Mouse (Mus musculus): ENCODE measurements at regions not wholly inside any gene's neighbourhood (a gene's known extent, or its start where the extent isn't known, plus 50 kb on each side); places are given as distances from the start of the nearest gene placed in this dataset.

DNA sequence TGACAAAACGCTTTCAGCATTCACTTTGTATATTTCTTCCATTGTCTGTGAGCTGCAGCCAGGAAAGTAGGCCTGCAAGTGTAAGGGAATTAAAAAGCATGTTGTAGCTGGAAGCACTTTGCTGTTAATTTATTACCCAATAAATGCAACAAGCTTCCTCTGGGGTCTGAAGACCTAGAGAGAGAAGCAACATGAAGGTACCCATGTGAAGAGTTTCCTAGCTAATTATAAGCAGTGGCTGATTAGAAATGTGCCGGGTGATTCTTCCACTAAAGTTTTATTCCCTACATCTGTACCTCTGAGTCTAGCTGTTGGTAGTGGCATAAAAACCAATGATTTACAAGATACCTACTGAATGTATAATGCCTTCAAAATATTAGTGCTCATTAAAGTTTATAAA is 1428.2 kb downstream of the Efna5 start:
- no peak overlapping the region for H3K27ac ChIP-seq (ENCODE audit: control insufficient read depth, low read depth, low read length)
- no peaks in the 10 kb centered on the region for H3K4me1 ChIP-seq (ENCODE audit: control insufficient read depth in 1 of 2, insufficient read depth in 2 of 2, low read length in 2 of 2)
- TF ChIP-seq MAX (IDR thresholded peaks at IDR 0.05; ENCODE audit: low read length): no peak
- no peak for TF ChIP-seq MXI1 (IDR thresholded peaks at IDR 0.05; ENCODE audit: low read depth, low read length)
- no peak for TF ChIP-seq EP300 (IDR thresholded peaks at IDR 0.05; ENCODE audit: low read depth in 1 of 2, low read length in 2 of 2)
- no peak for TF ChIP-seq MEF2A (IDR thresholded peaks at IDR 0.05; ENCODE audit: extremely low read depth, insufficient replicate concordance, low read depth, low read length, poor library complexity, severe bottlenecking)
- TF ChIP-seq MYC (IDR thresholded peaks at IDR 0.05; ENCODE audit: low read depth, low read length): no peak
- TF ChIP-seq USF2 (IDR thresholded peaks at IDR 0.05; ENCODE audit: borderline replicate concordance in 1 of 2, insufficient read depth in 1 of 2, low read depth in 1 of 2, low read length in 2 of 2): no peak
- H3K9ac ChIP-seq (ENCODE audit: control insufficient read depth, low read depth, low read length, poor library complexity, severe bottlenecking): no peak overlapping the region
- no peaks in the 10 kb centered on the region for H3K79me2 ChIP-seq (ENCODE audit: control insufficient read depth, insufficient read depth, low read length, poor library complexity)
- H3K4me3 ChIP-seq (ENCODE audit: control insufficient read depth in 1 of 2, insufficient read depth in 1 of 2, low read depth in 2 of 2, low read length in 2 of 2): no peak overlapping the region
- no peaks in the 10 kb centered on the region for H3K27me3 ChIP-seq (ENCODE audit: control insufficient read depth in 1 of 2, insufficient read depth in 2 of 2, low read length in 2 of 2)
- H3K9me3 ChIP-seq (replicated peaks; ENCODE audit: insufficient read depth, low read length): no peaks in the 10 kb centered on the region
- no peak for DNase-seq (ENCODE audit: low read depth, low spot score)
- H3K36me3 ChIP-seq (ENCODE audit: control insufficient read depth in 1 of 2, insufficient read depth in 2 of 2, low read length in 2 of 2): no peaks in the 10 kb centered on the region

GRCm38 (mm10) chr17:61426846-61427245 is 1454.3 kb downstream of the Efna5 start:
- H3K4me1 ChIP-seq (ENCODE audit: control insufficient read depth in 1 of 2, insufficient read depth in 2 of 2, low read length in 2 of 2): no peaks in the 10 kb centered on the region
- H3K4me3 ChIP-seq (ENCODE audit: control insufficient read depth in 1 of 2, insufficient read depth in 1 of 2, low read depth in 2 of 2, low read length in 2 of 2): no peak overlapping the region
- TF ChIP-seq RCOR1 (IDR thresholded peaks at IDR 0.05; ENCODE audit: low read depth, low read length): no peak
- TF ChIP-seq TAL1 (IDR thresholded peaks at IDR 0.05; ENCODE audit: low read length): no peak
- TF ChIP-seq USF2 (IDR thresholded peaks at IDR 0.05; ENCODE audit: borderline replicate concordance in 1 of 2, insufficient read depth in 1 of 2, low read depth in 1 of 2, low read length in 2 of 2): no peak
- TF ChIP-seq EP300 (IDR thresholded peaks at IDR 0.05; ENCODE audit: low read depth in 1 of 2, low read length in 2 of 2): no peak
- TF ChIP-seq SIN3A (IDR thresholded peaks at IDR 0.05; ENCODE audit: low read length): no peak
- no peak for TF ChIP-seq ZNF384 (IDR thresholded peaks at IDR 0.05; ENCODE audit: low read depth, low read length)
- TF ChIP-seq POLR2A (IDR thresholded peaks at IDR 0.05; ENCODE audit: control insufficient read depth in 1 of 2, insufficient read depth in 1 of 2, low read depth in 1 of 2, low read length in 2 of 2, poor library complexity in 1 of 2): no peak
- TF ChIP-seq GATA1 (IDR thresholded peaks at IDR 0.05; ENCODE audit: low read depth, low read length): no peak
- TF ChIP-seq UBTF (IDR thresholded peaks at IDR 0.05; ENCODE audit: borderline replicate concordance, insufficient read depth, low read depth, low read length): no peak
- no peak for TF ChIP-seq ZMIZ1 (IDR thresholded peaks at IDR 0.05; ENCODE audit: low read depth, low read length)
- TF ChIP-seq TCF12 (IDR thresholded peaks at IDR 0.05; ENCODE audit: low read depth, low read length): no peak
- no peaks in the 10 kb centered on the region for H3K79me2 ChIP-seq (ENCODE audit: control insufficient read depth, insufficient read depth, low read length, poor library complexity)
- H3K36me3 ChIP-seq (ENCODE audit: control insufficient read depth in 1 of 2, insufficient read depth in 2 of 2, low read length in 2 of 2): no peaks in the 10 kb centered on the region
- H3K9ac ChIP-seq (ENCODE audit: control insufficient read depth, low read depth, low read length, poor library complexity, severe bottlenecking): no peak overlapping the region
- no peaks in the 10 kb centered on the region for H3K27me3 ChIP-seq (ENCODE audit: control insufficient read depth in 1 of 2, insufficient read depth in 2 of 2, low read length in 2 of 2)
- no peak for DNase-seq (ENCODE audit: low read depth, low spot score)
- no peak overlapping the region for H3K27ac ChIP-seq (ENCODE audit: control insufficient read depth, low read depth, low read length)
- H3K9me3 ChIP-seq (replicated peaks; ENCODE audit: insufficient read depth, low read length): no peaks in the 10 kb centered on the region

All from MEL (cell line).